Mouse (Mus musculus) myocyte (in vitro differentiated cells): ENCODE data around the gene Phospho2. TPM values are rescaled to one million over a fixed set of nuclear protein-coding genes. Genes with fewer than 3 reads are reported as not detected.

Experiments used
- H3K27me3 ChIP-seq: one replicate; pipeline ENCODE4 v1.6.1; 2011; ENCODE audit not compliant: control insufficient read depth, insufficient read depth, insufficient read length
- H3K36me3 ChIP-seq: one replicate; pipeline ENCODE4 v1.6.1; 2011; ENCODE audit not compliant: control insufficient read depth, insufficient read depth
- H3K4me2 ChIP-seq: one replicate; pipeline ENCODE4 v1.6.1; 2011; ENCODE audit warnings: low read depth, control low read depth
- H3K4me3 ChIP-seq: one replicate; pipeline ENCODE4 v1.5.1; 2011; ENCODE audit warnings: mild to moderate bottlenecking, control low read depth, moderate library complexity
- H3K79me2 ChIP-seq: one replicate; pipeline ENCODE4 v1.6.1; 2011; ENCODE audit not compliant: control insufficient read depth, insufficient read depth
- H3ac ChIP-seq: one replicate; pipeline ENCODE4 v1.6.1; 2011; ENCODE audit not compliant: control insufficient read depth, insufficient read length
- CEBPB ChIP-seq: IDR thresholded peaks from 2 replicates; pipeline ENCODE4 v1.6.1; 2011; ENCODE audit warnings: mild to moderate bottlenecking, moderate library complexity; ENCODE audit not compliant: poor library complexity, insufficient read depth, severe bottlenecking
- E2F4 ChIP-seq: IDR thresholded peaks from one replicate; pipeline ENCODE4 v1.6.1; 2011; ENCODE audit warnings: mild to moderate bottlenecking, control low read depth, moderate library complexity; ENCODE audit not compliant: insufficient read depth
- MAX ChIP-seq: IDR thresholded peaks from one replicate; pipeline ENCODE4 v1.6.1; 2011; ENCODE audit warnings: low read depth, mild to moderate bottlenecking, control low read depth
- MYOD1 ChIP-seq, 3 experiments: IDR thresholded peaks; one replicate each; pipeline ENCODE4 v1.6.1; 2011; ENCODE audit warnings: control low read depth in 2 of 3, low read depth in 2 of 3, mild to moderate bottlenecking in 2 of 3, moderate library complexity in 1 of 3; ENCODE audit not compliant: insufficient read length in 2 of 3, control insufficient read depth in 1 of 3
- MYOG ChIP-seq, 3 experiments: IDR thresholded peaks; one replicate each; pipeline ENCODE4 v1.6.1; 2011; ENCODE audit warnings: control low read depth in 2 of 3, low read depth in 2 of 3, mild to moderate bottlenecking in 2 of 3; ENCODE audit not compliant: insufficient read length in 2 of 3, control insufficient read depth in 1 of 3, insufficient read depth in 1 of 3
- POLR2A ChIP-seq: IDR thresholded peaks from one replicate; pipeline ENCODE4 v1.6.1; 2011; ENCODE audit warnings: low read depth, mild to moderate bottlenecking, control low read depth, moderate library complexity; ENCODE audit not compliant: insufficient read length
- POLR2AphosphoS2 ChIP-seq: IDR thresholded peaks from one replicate; pipeline ENCODE4 v1.6.1; 2011; ENCODE audit warnings: low read depth, control low read depth; ENCODE audit not compliant: insufficient read length
- REST ChIP-seq: IDR thresholded peaks from one replicate; pipeline ENCODE4 v1.6.1; 2011; ENCODE audit warnings: mild to moderate bottlenecking, control low read depth, moderate library complexity; ENCODE audit not compliant: insufficient read depth, insufficient read length
- SRF ChIP-seq: IDR thresholded peaks from one replicate; pipeline ENCODE4 v1.6.1; 2011; ENCODE audit warnings: low read depth; ENCODE audit not compliant: control insufficient read depth, insufficient read length
- TCF12 ChIP-seq: IDR thresholded peaks from one replicate; pipeline ENCODE4 v1.6.1; 2011; ENCODE audit warnings: mild to moderate bottlenecking, control low read depth; ENCODE audit not compliant: poor library complexity, insufficient read depth, severe bottlenecking
- TCF3 ChIP-seq: IDR thresholded peaks from one replicate; pipeline ENCODE4 v1.6.1; 2011; ENCODE audit warnings: low read depth, control low read depth; ENCODE audit not compliant: insufficient read length
- USF1 ChIP-seq: IDR thresholded peaks from one replicate; pipeline ENCODE4 v1.6.1; 2011; ENCODE audit warnings: low read depth, mild to moderate bottlenecking, control low read depth, moderate library complexity
- polyA plus RNA-seq: library from polyadenylated mRNA; unstranded; fragments of >200 nt; fragmentation: generic; extraction: Trizol; gene quantifications from one replicate; pipeline ENCODE4 v1.2.1, GENCODE M21; 2012; ENCODE audit warnings: missing spikeins

Gene Phospho2
- polyA plus RNA-seq, result 11.5 TPM

GRCm38 (mm10) chr2:69789429-69790069, at the start of gene Phospho2, which contains the start of gene Ccdc173:
Gene Phospho2, plus strand, starts transcription at chr2:69789623.
Gene Ccdc173, minus strand, starts transcription at chr2:69789575.
- peaks cover 7% of the 10 kb centered on the region for H3K36me3 ChIP-seq
- peak within 1 kb of the TSS; percentile 83 for H3ac ChIP-seq
- no peaks in the 10 kb centered on the region for H3K27me3 ChIP-seq
- TF ChIP-seq POLR2A (peak; percentile 96), MYOD1 (IDR thresholded peaks at IDR 0.05; ENCODE audit: control insufficient read depth in 1 of 3, insufficient read length in 2 of 3, low read depth in 2 of 3) (peak in 1 of 3 experiments; percentile 32), TCF3 (no peak), REST (no peak), E2F4 (no peak), POLR2AphosphoS2 (peak; percentile 98), CEBPB (no peak), MYOG (IDR thresholded peaks at IDR 0.05; ENCODE audit: control insufficient read depth in 1 of 3, insufficient read depth in 1 of 3, insufficient read length in 2 of 3, low read depth in 2 of 3) (no peak), MAX (no peak)
- peak within 1 kb of the TSS; percentile 95 for H3K4me2 ChIP-seq
- no peaks in the 10 kb centered on the region for H3K79me2 ChIP-seq
- peak within 1 kb of the TSS; percentile 56 for H3K4me3 ChIP-seq

GRCm38 (mm10) chr2:69745091-69745490, 44.3 kb upstream of the Phospho2 start:
- no peaks in the 10 kb centered on the region for H3K79me2 ChIP-seq
- peaks cover 72% of the 10 kb centered on the region for H3K36me3 ChIP-seq
- H3K27me3 ChIP-seq, result no peaks in the 10 kb centered on the region
- H3ac ChIP-seq, result no peak overlapping the region
- no peak for TF ChIP-seq TCF12
- TF ChIP-seq SRF, result no peak
- TF ChIP-seq USF1, result no peak
- no peak overlapping the region for H3K4me2 ChIP-seq
- no peak overlapping the region for H3K4me3 ChIP-seq

GRCm38 (mm10) chr2:69760980-69761379, 28.4 kb upstream of the Phospho2 start:
- Histone ChIP-seq H3K79me2 (no peaks in the 10 kb centered on the region), H3K27me3 (no peaks in the 10 kb centered on the region), H3ac (no peak overlapping the region), H3K4me2 (no peak overlapping the region), H3K4me3 (no peak overlapping the region), H3K36me3 (peaks cover 3% of the 10 kb centered on the region)
- TF ChIP-seq USF1 (no peak), SRF (no peak), CEBPB (no peak), MYOD1 (IDR thresholded peaks at IDR 0.05; ENCODE audit: control insufficient read depth in 1 of 3, insufficient read length in 2 of 3, low read depth in 2 of 3) (no peak), MAX (no peak), POLR2A (no peak), E2F4 (no peak), TCF12 (no peak), REST (no peak), TCF3 (no peak), POLR2AphosphoS2 (no peak), MYOG (IDR thresholded peaks at IDR 0.05; ENCODE audit: control insufficient read depth in 1 of 3, insufficient read depth in 1 of 3, insufficient read length in 2 of 3, low read depth in 2 of 3) (no peak)

- peaks cover 3% of the 10 kb centered on the region for H3K36me3 ChIP-seq
- TF ChIP-seq SRF (no peak), TCF12 (no peak), POLR2AphosphoS2 (no peak), MAX (no peak), USF1 (no peak), POLR2A (no peak), E2F4 (no peak), REST (no peak), MYOD1 (IDR thresholded peaks at IDR 0.05; ENCODE audit: control insufficient read depth in 1 of 3, insufficient read length in 2 of 3, low read depth in 2 of 3) (no peak), CEBPB (no peak), TCF3 (no peak), MYOG (IDR thresholded peaks at IDR 0.05; ENCODE audit: control insufficient read depth in 1 of 3, insufficient read depth in 1 of 3, insufficient read length in 2 of 3, low read depth in 2 of 3) (no peak)
- no peak overlapping the region for H3ac ChIP-seq
- no peak overlapping the region for H3K4me3 ChIP-seq
- H3K79me2 ChIP-seq, result no peaks in the 10 kb centered on the region
- no peak overlapping the region for H3K4me2 ChIP-seq
- no peaks in the 10 kb centered on the region for H3K27me3 ChIP-seq
Observed at GRCm38 (mm10) chr2:69763340-69763739, 26.1 kb upstream of the Phospho2 start.

GRCm38 (mm10) chr2:69764716-69765115, 24.7 kb upstream of the Phospho2 start:
- Histone ChIP-seq H3K36me3 (peaks cover 3% of the 10 kb centered on the region), H3K4me3 (no peak overlapping the region), H3K4me2 (no peak overlapping the region), H3K27me3 (no peaks in the 10 kb centered on the region), H3K79me2 (no peaks in the 10 kb centered on the region), H3ac (no peak overlapping the region)
- TF ChIP-seq REST (no peak), POLR2AphosphoS2 (no peak), MYOD1 (IDR thresholded peaks at IDR 0.05; ENCODE audit: control insufficient read depth in 1 of 3, insufficient read length in 2 of 3, low read depth in 2 of 3) (no peak), MAX (no peak), CEBPB (no peak), POLR2A (no peak), E2F4 (no peak), MYOG (IDR thresholded peaks at IDR 0.05; ENCODE audit: control insufficient read depth in 1 of 3, insufficient read depth in 1 of 3, insufficient read length in 2 of 3, low read depth in 2 of 3) (no peak), SRF (no peak), USF1 (no peak), TCF12 (no peak), TCF3 (no peak)
